Mouse (Mus musculus): Measurements from ENCODE around the gene Mfn2.

The Mfn2 gene

GRCm38 (mm10) chr4:147904313-147905089 is at the start of gene Mfn2:
Mfn2 (minus strand) TSS chr4:147904704.
- in situ Hi-C loops (cut with MboI; ENCODE audit: low sequenced_read_pairs) = no loop called here

GRCm38 (mm10) chr4:147953590-147953989 is 49.1 kb upstream of the Mfn2 start:
- in situ Hi-C loops (cut with MboI; ENCODE audit: low sequenced_read_pairs) = no loop called here

DNA sequence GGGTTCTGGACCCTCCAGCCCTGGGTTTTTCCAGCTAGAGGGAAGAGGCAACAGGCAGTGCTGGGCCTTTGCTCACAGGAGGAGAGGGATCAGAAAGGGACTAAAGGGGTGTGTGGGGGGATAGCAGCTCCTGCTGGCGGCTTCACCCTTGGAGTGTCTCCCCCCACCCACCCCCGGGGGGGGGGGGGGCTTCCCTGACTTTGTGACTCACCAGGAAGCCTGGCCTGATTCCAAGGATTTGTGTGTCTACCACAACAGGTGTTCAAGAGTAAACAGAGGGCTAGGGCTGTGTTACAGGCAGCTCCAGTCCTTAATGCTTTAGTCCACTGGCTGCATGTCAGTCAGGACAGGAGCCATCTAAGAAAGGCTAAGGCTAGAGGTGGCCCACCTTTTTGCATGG is 43.0 kb upstream of the Mfn2 start:
- in situ Hi-C loops (cut with MboI; ENCODE audit: low sequenced_read_pairs) = no loop called here

GRCm38 (mm10) chr4:147943005-147943404 is 38.5 kb upstream of the Mfn2 start:
- in situ Hi-C loops (cut with MboI; ENCODE audit: low sequenced_read_pairs) = no loop called here

- in situ Hi-C loops (cut with MboI; ENCODE audit: low sequenced_read_pairs) = no loop called here
Measured at GRCm38 (mm10) chr4:147941045-147942020, 36.8 kb upstream of the Mfn2 start.

GRCm38 (mm10) chr4:147940576-147941044 is 36.1 kb upstream of the Mfn2 start, which contains the start of gene 2510039O18Rik:
2510039O18Rik (plus strand) TSS chr4:147940895.
- in situ Hi-C loops (cut with MboI; ENCODE audit: low sequenced_read_pairs) = no loop called here

GRCm38 (mm10) chr4:147940111-147940510 is 35.6 kb upstream of the Mfn2 start:
- in situ Hi-C loops (cut with MboI; ENCODE audit: low sequenced_read_pairs) = no loop called here

DNA sequence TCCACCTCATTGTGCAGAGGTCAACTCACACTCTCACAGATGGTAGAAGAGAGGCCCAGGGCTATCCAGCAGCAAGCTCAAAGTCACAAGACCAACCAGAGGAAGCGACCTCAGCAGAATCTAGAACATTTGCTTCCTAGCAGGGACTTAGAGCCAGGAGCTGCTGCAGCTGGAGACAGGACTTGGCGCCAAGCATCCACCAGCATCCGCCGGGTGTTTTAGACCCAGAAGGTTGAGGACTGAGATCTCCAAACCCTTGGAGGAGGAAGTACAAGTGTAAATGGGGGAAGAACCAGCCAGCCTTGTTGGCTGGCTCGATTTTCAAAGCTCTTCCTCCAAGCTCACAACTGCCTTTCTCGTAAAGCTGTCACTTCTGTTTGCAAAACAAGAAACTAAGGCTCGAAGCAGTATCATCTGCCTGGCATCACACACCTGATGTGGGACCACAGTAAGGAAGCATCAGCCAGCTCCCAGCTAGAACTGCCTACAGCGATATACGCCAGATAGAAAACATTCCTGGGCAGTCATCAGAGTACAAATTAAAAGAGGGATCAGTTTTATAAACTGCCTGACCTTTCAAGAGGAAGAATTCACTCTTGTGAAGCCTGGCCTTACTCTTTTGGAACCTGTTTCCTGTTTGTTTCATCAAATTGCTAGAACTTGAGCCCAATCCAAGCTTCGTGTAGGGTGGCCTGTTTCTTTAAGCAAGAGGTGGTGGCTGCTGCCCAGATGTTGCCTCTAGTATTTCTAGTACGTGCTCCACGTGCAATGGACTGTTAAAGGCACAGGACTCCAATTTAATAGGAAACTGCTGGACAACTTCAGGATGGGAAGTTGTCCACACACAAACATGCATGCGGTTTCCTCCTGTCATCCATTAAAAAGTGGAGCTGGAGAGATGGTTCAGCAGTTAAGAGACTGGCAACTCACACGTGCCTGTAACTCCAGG is 33.9 kb upstream of the Mfn2 start:
- in situ Hi-C loops (cut with MboI; ENCODE audit: low sequenced_read_pairs) = no loop called here

- in situ Hi-C loops (cut with MboI; ENCODE audit: low sequenced_read_pairs) = no loop called here
Measured at GRCm38 (mm10) chr4:147937486-147937885, 33.0 kb upstream of the Mfn2 start.

DNA sequence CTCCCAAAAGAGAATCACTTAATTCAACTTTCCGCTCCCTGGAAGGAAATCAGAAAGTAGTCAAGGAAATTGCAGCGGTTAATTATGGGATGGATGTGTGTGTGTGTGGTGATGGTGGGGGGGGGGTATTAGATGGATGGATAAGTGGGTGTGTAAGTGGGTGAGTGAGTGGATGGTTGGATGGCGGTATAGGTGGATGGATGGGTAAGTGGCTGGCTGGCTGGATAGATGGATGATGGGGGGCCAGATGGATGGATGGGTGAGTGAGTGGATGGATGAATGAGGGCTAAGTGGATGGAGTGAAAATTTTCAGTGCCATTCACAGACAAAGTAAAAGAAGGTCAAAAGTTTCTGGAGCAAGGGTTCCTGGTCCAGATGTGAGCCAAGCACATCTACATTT is 32.5 kb upstream of the Mfn2 start:
- in situ Hi-C loops (cut with MboI; ENCODE audit: low sequenced_read_pairs) = no loop called here

- in situ Hi-C loops (cut with MboI; ENCODE audit: low sequenced_read_pairs) = no loop called here
Measured at GRCm38 (mm10) chr4:147936331-147936954, 31.9 kb upstream of the Mfn2 start, which contains the start of gene Plod1. Plod1 (minus strand) TSS chr4:147936767.

DNA sequence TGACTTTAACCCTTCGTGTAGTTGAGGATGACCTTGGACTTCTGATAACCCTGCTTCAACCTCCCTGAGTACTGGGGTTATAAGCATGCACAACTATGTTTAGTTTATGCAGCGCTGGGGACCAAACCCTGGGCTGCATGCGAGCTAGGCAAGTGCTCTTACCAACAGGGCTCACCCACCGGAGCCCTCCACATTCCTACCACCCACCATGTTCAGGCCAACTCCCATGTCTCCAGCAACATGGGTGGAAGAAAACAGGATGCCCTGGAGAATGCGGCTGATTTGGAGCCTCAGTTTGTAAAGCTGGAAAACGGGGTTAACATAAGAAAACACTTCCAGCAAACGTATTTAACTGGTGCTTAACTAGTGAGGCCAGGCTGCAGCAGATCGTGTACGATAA is 31.4 kb upstream of the Mfn2 start:
- in situ Hi-C loops (cut with MboI; ENCODE audit: low sequenced_read_pairs) = no loop called here

DNA sequence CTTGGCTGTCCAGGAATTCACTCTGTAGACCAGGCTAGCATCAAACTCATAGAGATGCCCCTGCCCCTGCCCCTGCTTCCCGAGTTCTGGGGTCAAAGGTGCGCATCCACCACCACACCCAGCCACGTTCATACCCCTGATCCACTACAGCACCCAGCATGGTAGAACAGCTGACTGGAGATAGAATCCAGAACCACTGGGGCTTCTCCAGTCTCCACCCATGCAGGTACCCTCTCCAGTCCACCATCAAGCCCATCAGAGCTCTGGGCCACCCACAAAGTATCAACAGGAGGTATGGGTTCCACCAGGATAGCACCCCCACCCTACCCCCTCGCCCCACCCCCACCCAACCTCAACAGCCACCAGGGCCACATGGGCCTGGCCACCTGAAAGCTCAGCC is 30.1 kb upstream of the Mfn2 start:
- in situ Hi-C loops (cut with MboI; ENCODE audit: low sequenced_read_pairs) = no loop called here

DNA sequence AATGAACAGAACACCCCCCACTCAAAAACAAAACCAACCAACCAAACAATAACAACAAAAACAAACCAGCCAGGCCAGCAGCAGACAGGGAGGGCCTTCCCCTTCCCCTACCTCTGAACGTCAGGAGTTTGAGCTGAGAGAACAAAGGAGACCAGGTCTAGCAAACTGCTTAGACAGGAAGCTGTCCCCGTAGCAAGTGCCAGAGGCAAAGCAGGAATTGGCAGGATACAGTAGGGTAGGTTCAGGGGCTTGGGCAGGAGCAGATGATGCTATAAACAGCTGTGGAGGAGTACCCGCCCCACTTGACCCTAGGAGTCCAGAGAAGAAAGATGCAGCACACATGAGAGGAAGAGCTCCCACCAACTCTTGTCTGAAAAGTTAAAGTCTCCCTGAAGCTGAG is 29.6 kb upstream of the Mfn2 start:
- in situ Hi-C loops (cut with MboI; ENCODE audit: low sequenced_read_pairs) = no loop called here

- in situ Hi-C loops (cut with MboI; ENCODE audit: low sequenced_read_pairs) = no loop called here
Measured at GRCm38 (mm10) chr4:147930946-147931345, 26.4 kb upstream of the Mfn2 start.

- in situ Hi-C loops (cut with MboI; ENCODE audit: low sequenced_read_pairs) = no loop called here
Measured at GRCm38 (mm10) chr4:147928540-147928939, 24.0 kb upstream of the Mfn2 start.

DNA sequence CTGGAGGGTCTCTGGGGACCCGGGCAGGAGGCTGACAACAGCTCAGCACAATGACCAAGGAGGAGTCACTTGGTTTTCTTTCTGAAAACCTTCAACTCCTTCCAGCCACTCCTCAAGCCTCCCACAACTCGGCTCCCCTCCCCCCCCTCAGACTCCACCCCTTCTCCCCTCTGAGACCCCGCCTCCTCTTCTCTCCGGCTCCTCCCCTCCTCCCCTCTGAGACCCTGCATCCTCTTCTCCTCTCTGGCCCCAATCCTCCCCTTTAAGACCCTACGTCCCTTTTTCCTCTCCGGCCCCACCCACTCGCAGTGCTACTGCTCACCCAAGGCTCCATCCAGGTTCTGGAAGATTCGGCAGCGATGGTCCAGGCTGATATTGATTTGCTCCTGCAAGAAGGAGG is 23.6 kb upstream of the Mfn2 start:
- in situ Hi-C loops (cut with MboI; ENCODE audit: low sequenced_read_pairs) = no loop called here

DNA sequence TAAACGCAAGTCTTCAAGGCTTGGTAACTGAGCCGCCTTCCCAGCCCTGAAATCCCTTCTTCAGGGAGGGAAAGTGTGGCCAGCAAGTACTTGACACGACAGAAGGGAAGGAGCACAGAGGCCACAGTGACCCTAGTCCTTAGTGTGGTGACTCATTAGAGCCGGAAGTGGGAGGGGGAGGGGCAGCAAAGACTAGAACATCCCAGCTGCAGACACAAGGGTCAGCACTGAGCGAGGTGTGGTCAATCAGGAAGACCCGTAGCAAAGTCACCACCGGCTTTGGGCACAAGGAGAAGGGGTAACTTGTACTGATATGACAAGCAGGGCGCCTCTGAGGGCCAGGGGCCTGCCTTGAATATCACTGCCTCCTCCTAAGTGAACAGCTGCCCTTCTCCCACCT is 23.2 kb upstream of the Mfn2 start:
- in situ Hi-C loops (cut with MboI; ENCODE audit: low sequenced_read_pairs) = no loop called here

DNA sequence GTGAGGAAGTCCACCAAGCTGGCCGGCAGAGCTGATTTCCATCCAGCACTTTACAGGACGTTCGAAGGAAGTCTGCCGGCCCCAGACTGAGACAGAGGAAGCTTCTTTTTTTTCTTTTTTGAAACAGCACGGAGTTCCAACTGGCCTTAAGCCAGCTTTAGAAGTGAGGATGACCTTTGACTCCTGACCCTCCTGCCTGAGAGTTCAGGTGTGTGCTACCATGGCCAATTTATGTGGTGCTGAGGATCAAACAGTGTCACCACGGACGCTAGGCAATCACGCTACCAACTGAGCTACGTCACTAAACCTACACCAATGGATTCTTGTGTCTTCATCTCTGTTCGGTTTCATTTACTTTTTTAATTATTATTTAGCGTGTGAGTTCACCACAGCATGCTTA is 17.8 kb upstream of the Mfn2 start:
- in situ Hi-C loops (cut with MboI; ENCODE audit: low sequenced_read_pairs) = no loop called here

DNA sequence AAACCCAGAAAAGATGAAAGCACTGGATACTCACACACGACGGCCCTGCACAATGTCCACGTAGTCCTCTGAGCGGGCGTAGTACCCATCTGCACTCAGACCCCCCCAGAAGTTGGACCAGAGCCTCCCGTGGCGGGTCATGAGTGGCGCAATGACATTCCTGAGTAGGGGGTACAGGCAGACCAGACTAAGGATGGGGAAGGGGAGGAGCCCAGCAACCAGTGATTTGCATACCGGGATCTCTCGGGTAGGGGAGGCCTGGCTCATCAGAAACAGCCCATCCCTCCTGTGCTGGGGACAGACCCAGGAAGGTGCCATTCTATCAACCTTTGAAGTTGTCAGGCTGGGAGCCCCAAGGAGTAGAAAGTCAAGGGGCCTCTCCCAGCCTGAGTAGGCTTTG is 16.5 kb upstream of the Mfn2 start:
- in situ Hi-C loops (cut with MboI; ENCODE audit: low sequenced_read_pairs) = no loop called here
